Mouse (Mus musculus): Measurements from ENCODE around the gene Adcy1.

Adcy1 gene

GRCm38 (mm10) chr11:7063001-7063584 lies at the start of gene Adcy1:
TSS of gene Adcy1 (plus strand) at chr11:7063489.
- DNase-seq: peak; percentile 75

- DNase-seq: no peak
Observed at GRCm38 (mm10) chr11:7016907-7017306, 46.4 kb upstream of the Adcy1 start.

GRCm38 (mm10) chr11:7018078-7018477 lies 45.2 kb upstream of the Adcy1 start:
- DNase-seq: peak; percentile 30

DNA sequence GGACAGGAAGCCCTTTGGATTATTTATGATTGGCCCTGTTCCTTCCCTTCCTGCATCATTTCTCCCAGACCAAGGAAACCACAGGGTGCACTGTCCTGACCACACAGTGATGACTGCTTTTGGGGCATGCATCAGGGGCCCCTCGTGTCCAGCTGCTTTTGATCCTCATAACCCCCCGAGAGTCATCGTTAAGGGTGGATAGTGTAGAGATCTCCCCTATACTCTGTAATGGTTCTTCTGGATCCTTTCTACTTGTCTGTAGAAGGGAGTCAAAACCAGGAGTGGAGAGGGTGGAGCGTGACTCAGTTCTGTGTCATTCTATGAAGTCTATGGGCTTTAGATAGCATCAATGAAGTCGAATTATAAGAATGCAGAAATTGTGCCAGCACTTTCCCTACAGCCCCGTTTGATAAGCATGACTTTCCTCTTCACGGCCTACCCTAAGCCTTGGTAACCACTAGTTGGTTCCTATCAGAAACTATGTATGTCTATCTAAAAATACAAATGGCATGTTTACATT lies 44.2 kb upstream of the Adcy1 start:
- DNase-seq: no peak

GRCm38 (mm10) chr11:7033063-7033462 lies 30.2 kb upstream of the Adcy1 start:
- no peak for DNase-seq

GRCm38 (mm10) chr11:7039722-7040121 lies 23.6 kb upstream of the Adcy1 start:
- peak; percentile 30 for DNase-seq

DNA sequence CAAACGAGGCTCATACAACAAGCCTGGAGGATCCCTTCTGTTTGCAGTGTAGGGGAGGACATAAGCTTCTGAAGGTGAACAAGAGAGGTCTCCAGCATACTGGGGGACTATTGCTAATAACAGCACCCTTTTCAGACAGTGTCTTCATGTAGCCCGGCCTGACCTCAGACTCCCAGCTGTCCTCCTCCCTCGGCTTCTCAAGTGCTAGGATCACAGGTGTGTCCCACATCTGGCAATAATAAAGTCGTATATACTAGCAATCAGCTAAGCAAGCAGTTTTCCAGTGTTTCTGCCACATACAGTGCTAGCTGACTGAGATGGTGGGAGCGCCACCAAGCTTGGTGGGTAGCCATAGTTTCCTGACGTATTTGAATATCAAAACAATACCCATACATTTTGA lies 22.5 kb upstream of the Adcy1 start:
- no peak for DNase-seq

GRCm38 (mm10) chr11:7047176-7047575 lies 16.1 kb upstream of the Adcy1 start:
- no peak for DNase-seq

DNA sequence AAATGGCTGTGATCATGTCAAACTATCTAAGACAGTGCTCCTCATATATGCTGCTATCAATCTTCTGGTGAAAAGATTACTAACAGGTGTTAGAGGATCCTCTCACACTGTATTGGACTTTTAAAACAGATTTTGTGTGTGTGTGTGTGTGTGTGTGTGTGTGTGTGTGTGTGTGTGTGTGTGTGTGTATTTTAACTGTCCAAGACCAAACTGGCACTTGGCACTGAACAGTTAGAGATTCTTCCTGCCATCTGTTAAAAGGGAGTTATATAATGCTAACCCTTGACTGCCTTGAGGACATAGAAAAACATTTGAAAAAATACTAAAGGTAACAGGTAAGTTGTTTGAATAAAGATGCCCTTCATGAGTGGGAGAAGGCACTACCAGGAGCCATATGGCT lies 15.7 kb upstream of the Adcy1 start:
- no peak for DNase-seq

DNA sequence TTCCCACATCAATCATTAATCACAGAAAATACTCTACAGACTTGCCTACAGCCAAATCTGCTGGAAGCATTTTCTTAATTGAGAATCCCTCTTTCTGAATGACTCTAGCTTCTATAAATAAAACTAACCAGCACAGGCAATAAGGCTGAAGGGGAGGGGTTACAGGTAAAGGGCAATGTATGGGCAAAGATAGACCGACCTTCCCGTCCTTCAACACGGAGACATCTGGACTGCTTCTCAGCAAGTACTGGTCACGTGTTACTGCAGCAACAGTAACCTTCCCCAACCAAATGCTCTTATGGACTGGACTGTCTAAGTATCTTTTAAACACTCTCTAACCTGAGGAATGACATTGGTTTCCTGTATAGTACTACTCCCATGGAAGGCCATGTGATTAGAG lies 9.6 kb upstream of the Adcy1 start:
- no peak for DNase-seq

- DNase-seq: no peak
Observed at GRCm38 (mm10) chr11:7054662-7055265, 8.5 kb upstream of the Adcy1 start.

GRCm38 (mm10) chr11:7055455-7056017 lies 7.8 kb upstream of the Adcy1 start:
- DNase-seq: peak; percentile 56

- DNase-seq: no peak
Observed at GRCm38 (mm10) chr11:7056121-7056520, 7.2 kb upstream of the Adcy1 start.

DNA sequence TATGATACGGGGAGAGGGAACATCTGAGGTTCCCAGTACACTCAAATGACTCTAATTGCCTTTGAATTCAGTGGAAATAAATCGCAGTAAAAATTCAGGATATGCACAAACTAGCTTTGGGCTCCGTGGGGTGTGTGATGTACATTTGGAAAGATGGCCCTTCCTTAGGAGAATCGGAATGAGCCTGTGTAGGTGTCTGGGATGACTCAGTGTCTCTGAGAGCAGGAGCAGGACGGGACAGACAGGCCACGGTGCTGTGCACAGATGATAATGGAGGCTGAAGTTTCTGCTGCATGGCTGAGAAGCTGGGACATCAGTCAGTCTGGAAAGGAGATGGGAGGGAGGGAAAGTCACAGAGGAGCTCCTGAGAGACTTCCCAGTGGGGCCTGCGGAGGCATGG lies 5.5 kb upstream of the Adcy1 start:
- no peak for DNase-seq

DNA sequence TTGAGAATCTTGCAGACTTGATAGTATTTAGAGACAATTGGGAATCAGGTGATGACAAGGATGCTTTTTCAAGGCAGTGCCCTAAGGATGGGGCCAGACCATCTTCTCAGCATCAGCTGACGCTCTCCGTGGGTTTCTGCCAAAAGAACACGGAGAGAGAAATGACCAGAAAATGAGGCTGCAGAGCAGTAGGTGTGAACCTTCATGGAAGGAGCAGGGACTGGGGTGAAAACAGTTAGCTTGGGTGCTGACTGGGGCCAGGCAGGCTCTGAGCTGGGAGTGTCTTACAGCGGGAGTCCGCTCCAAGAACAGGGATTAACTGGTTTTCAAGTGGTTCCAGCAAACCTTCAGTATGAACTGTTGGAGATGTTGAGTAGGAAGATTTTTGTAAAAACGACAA lies 1.3 kb upstream of the Adcy1 start:
- no peak for DNase-seq

DNA sequence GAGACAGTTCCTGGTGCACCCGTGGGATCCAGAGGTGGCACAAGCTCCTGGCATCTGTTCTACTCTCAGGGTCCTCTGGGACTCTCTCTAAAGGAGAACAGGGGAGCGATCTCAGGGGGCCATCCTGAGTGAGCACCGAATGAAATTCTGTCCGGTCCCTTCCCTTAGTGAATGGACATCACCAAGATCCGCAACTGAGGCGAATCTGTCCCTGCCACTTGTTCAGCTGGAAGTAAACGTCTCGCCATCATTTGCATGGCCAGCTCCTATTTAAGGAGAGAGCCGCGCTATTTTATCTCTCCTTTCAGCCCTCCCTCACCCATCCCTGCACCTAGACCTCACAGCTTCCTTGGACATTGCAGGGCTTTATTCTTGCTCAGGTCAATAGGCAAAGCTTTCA lies 723 bp upstream of the Adcy1 start:
- DNase-seq: no peak

DNA sequence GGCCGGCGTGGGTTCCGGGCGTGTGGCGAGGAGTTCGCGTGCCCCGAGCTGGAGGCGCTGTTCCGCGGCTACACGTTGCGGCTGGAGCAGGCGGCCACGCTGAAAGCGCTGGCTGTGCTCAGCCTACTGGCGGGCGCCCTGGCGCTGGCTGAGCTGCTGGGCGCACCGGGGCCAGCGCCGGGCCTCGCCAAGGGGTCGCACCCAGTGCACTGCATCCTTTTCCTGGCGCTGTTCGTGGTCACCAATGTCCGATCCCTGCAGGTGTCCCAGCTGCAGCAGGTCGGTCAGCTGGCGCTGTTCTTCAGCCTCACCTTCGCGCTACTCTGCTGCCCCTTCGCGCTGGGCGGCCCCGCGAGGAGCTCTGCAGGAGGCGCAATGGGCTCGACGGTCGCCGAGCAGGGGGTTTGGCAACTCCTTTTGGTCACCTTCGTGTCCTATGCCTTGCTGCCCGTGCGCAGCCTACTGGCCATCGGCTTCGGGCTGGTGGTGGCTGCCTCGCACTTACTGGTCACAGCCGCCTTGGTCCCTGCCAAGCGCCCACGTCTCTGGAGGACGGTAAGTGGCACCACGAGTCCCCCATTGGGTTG lies 485 bp downstream of the Adcy1 start:
- peak; percentile 47 for DNase-seq

DNA sequence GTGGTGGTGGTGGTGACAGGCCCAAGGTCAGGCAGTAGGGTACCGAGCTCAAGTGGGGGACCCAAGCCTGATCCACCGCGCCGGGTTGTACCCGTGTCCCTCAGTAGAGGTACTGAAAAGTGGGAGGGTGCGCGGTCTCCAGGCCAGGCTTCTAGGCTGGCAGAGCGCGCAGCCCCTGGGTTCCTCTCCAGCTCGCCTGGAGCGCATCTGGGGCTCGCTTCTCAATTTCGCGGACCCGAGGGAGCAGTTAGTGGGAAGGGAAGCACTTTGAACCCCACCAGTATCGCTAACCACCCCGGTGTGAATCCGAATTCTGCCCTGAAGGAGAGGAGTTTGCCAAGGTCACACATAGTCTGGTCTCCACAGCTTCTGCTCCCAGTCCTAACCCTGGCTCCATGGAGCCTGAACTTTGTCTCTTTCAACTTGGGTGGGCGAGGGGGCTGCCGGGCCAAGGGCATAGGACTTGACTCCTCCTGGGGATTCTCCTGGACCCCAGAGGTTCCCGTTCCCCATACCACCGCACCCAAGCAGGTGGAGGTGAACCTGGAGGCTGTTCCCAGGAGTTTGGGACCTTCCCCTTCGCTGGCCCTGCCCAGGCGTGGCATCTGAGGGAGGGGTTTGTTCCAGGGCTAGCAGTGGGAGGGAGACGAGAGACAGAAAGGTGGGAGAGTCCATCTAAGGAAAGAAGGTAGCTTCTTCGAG lies 1.3 kb downstream of the Adcy1 start:
- peak; percentile 36 for DNase-seq

- DNase-seq: no peak
Observed at GRCm38 (mm10) chr11:7065388-7065787, 2.1 kb downstream of the Adcy1 start.

GRCm38 (mm10) chr11:7065876-7066275 lies 2.6 kb downstream of the Adcy1 start:
- no peak for DNase-seq

GRCm38 (mm10) chr11:7067263-7067662 lies 4.0 kb downstream of the Adcy1 start:
- no peak for DNase-seq

DNA sequence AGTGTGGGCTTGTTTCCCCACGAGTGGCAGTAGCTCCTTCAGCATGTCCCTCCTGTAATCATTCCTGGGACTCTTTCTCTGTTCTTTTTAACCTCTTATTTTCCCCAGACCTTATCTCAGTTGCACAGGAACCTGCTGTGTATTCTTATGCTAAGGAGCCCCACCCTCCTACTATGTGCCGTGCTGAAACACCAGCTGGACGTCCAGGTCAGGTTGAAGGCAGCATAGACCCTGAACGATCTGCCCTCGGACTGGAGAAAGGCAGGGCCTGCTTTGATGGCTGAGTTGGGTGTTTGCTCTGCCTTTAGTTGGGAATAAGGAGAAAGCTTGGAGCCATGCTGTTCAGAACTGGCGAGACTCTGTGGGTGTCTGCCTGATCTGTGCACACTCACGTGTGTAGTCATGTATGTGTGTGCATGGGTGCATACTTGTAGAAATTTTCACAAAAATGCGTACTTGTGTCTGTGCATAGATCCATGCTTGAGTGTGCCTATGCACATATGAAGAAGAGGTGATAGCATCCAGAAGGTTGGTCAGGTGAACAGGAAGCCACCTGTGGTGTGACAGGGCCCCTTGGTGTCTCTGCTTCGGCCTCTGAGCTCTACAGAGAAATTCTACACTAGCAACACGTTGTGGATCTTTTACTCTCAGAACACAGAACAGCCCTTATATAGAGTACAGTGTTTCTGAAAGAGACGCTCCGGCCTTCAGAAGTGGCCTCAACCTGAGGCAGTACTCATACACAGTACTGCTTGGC lies 5.4 kb downstream of the Adcy1 start:
- DNase-seq: no peak

- DNase-seq: no peak
Observed at GRCm38 (mm10) chr11:7069762-7070161, 6.5 kb downstream of the Adcy1 start.
